Mouse (Mus musculus): Measurements from ENCODE around the gene Polr3g. TPM values are rescaled to one million over a fixed set of nuclear protein-coding genes. Genes with fewer than 3 reads are reported as not detected.
"Not testable (repeated sequence)": the region's sequence is repeated elsewhere in the genome, so short reads cannot be mapped to it uniquely, and the experiment has no call there.

Gene Polr3g
- polyA plus RNA-seq, 1 experiment from 2014 or later: 10.4 TPM

DNA sequence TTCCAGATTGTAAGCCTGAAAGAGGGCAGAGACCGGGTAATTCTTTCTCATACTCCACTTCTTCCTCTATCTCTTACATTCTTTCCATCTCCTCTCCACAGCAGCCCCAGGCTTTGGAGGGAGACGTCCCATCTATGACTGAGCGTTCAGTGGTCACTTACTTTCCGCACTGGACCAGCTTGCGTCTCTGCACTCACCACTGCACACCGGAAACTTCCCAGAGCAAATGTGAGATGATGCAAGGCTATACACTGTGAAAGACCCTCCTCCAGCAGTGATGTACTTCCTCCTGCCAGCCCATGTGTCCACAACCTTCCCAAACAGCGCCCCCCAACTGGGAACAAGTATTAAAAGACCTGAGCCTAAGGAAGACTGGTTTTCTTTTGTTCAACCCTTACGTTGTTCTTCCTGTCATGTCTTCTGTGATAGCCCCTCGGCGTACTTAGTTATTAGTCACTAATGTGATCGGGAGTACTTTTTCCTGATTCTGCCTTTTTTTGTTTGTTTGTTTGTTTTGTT lies 66.7 kb downstream of the Polr3g start:
- H3K4me2 ChIP-seq: no peak overlapping the region
- 90% methylated on average over 11 of the region's 11 CpGs for WGBS
- H3K27me3 ChIP-seq: no peaks in the 10 kb centered on the region
- H3K4me1 ChIP-seq: peaks cover 23% of the 10 kb centered on the region
- H3K4me3 ChIP-seq (replicated peaks): no peak overlapping the region
- H3K36me3 ChIP-seq (replicated peaks): no peaks in the 10 kb centered on the region
- no peak for ATAC-seq (ENCODE audit: low FRiP score)
- H3K9ac ChIP-seq: no peak overlapping the region
- H3K9me3 ChIP-seq: no peaks in the 10 kb centered on the region
- no peak overlapping the region for H3K27ac ChIP-seq

DNA sequence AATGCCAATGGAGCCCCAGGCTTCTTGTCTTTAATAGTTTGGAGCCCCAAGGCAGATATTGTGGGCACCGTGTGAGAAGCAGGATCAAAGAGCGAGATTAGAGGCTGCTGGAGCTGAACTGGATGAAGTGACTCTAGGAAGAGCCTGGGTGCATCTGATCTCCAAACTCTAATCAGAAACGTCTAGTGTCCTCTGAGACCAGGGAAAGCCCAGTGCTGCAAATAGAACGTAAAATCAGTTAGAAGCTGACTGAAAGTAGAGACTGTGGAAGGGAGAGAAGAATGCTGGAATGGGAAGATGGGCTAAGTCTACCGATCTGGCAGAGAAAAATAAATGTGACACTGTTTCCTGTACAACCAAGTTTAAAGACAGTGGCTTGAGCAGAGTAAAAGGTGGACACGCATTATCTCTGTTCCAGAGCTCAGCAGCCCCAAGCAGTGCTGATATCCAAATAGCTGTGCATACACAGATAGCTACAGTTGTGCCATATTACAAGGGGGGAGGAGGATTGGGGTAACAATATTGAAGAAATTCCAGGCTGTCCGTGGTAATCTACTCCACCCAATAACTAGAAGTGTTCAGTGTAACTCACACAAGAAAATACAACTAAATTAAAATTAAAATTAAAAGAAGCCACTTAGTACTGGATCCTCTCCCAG lies 68.2 kb downstream of the Polr3g start:
- H3K27ac ChIP-seq: peak overlapping the region; percentile 37
- 61% methylated on average over 7 of the region's 7 CpGs for WGBS
- no peaks in the 10 kb centered on the region for H3K27me3 ChIP-seq
- no peak overlapping the region for H3K9ac ChIP-seq
- no peak for ATAC-seq (ENCODE audit: low FRiP score)
- no peak overlapping the region for H3K4me2 ChIP-seq
- H3K4me1 ChIP-seq: peaks cover 23% of the 10 kb centered on the region
- no peaks in the 10 kb centered on the region for H3K9me3 ChIP-seq
- H3K4me3 ChIP-seq (replicated peaks): no peak overlapping the region
- H3K36me3 ChIP-seq (replicated peaks): no peaks in the 10 kb centered on the region

DNA sequence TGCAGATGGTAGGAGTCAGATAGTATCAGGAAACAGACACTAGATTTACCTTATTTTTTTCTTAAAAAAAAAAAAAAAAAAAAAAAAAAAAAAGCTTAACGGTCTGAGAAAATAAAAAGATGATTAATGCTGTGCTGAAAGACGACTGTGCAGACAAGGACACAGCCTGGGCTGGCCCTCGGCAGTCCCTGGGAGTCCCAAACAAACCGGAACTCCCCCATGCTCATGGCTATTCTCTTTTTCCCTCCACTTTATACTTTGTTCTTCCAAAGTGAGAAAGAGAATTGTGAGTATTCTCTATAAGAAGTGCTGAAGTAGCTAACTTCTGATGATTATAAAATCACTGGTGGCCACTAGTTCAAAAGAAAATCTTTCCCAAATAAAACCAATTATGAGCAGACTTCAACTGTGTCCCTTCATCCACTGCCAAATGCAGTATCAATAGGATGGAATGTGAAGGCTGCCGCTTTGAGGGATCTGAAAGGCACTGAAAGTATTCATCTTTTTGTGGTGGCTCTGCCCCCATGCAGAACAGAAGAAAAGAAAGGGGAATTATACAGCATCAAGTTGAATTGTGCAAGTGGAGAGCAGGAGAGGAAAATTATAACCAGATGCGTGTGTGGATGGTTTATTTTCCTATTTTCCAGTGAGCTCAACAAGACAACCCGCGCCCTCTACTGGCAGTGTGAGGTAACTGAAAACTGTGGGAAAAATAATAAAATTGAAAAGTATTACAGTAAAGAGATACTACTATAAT lies 69.3 kb downstream of the Polr3g start:
- H3K36me3 ChIP-seq (replicated peaks): no peaks in the 10 kb centered on the region
- H3K9ac ChIP-seq: no peak overlapping the region; the same call in 1 of the 2 replicates
- no peaks in the 10 kb centered on the region for H3K9me3 ChIP-seq
- peaks cover 23% of the 10 kb centered on the region for H3K4me1 ChIP-seq
- no peaks in the 10 kb centered on the region for H3K27me3 ChIP-seq
- WGBS: 5% methylated on average over 8 of the region's 8 CpGs
- H3K4me3 ChIP-seq (replicated peaks): no peak overlapping the region
- H3K4me2 ChIP-seq: peak overlapping the region; percentile 42
- H3K27ac ChIP-seq: peak overlapping the region; percentile 84
- ATAC-seq (ENCODE audit: low FRiP score): peak; percentile 76

DNA sequence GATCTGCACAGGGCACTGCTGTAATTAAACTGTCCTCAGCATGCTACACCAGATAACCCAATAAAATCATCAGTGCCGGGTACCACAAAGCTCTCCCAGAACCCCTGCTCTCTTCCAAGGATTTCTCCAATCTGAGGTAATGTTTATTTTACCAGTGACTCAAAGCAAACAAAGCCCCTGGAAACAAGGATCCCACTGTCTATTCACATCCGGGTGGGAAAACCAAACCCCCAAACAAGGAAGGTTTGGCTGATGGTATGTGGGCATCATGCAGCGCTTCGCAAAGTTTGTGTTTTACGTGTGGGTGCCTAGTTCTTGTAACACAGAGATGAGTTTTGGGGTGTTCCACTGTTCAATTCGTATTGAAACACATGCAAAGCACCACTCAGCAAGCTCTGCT lies 69.9 kb downstream of the Polr3g start:
- ATAC-seq (ENCODE audit: low FRiP score): peak; percentile 19
- H3K9ac ChIP-seq: no peak overlapping the region
- no peaks in the 10 kb centered on the region for H3K36me3 ChIP-seq (replicated peaks)
- 0 out of 2 replicates have a peak overlapping the region, but pooled peaks have one; percentile 1 for H3K4me2 ChIP-seq
- H3K27me3 ChIP-seq: no peaks in the 10 kb centered on the region
- H3K4me3 ChIP-seq (replicated peaks): no peak overlapping the region
- H3K9me3 ChIP-seq: no peaks in the 10 kb centered on the region
- H3K4me1 ChIP-seq: peaks cover 23% of the 10 kb centered on the region
- H3K27ac ChIP-seq: peak overlapping the region; percentile 84
- 33% methylated on average over 6 of the region's 6 CpGs for WGBS

DNA sequence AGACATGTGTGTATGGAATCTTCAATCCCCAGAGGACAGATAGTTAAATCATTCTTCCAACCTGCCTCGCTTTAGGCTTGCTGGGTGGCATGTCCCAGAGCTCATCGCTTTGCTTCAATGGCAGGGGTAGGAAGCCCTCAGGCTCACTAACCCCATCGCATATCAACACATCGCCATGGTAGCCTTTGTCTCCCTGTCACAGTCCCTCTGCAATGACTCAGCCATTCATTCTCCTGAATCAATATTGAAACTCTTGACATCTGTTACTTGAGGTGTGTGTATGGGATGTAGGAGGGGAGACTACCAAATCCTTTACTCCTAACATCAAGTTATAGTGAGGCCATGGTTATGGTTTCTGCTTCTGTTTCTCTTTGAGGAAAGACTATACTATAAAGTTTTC lies 71.2 kb downstream of the Polr3g start:
- ATAC-seq (ENCODE audit: low FRiP score): peak; percentile 70
- peaks cover 23% of the 10 kb centered on the region for H3K4me1 ChIP-seq
- H3K27ac ChIP-seq: no peak overlapping the region
- no peaks in the 10 kb centered on the region for H3K9me3 ChIP-seq
- no peak overlapping the region for H3K4me2 ChIP-seq
- H3K36me3 ChIP-seq (replicated peaks): no peaks in the 10 kb centered on the region
- H3K4me3 ChIP-seq (replicated peaks): no peak overlapping the region
- H3K9ac ChIP-seq: no peak overlapping the region
- no peaks in the 10 kb centered on the region for H3K27me3 ChIP-seq
- 6% methylated on average over 4 of the region's 4 CpGs for WGBS

DNA sequence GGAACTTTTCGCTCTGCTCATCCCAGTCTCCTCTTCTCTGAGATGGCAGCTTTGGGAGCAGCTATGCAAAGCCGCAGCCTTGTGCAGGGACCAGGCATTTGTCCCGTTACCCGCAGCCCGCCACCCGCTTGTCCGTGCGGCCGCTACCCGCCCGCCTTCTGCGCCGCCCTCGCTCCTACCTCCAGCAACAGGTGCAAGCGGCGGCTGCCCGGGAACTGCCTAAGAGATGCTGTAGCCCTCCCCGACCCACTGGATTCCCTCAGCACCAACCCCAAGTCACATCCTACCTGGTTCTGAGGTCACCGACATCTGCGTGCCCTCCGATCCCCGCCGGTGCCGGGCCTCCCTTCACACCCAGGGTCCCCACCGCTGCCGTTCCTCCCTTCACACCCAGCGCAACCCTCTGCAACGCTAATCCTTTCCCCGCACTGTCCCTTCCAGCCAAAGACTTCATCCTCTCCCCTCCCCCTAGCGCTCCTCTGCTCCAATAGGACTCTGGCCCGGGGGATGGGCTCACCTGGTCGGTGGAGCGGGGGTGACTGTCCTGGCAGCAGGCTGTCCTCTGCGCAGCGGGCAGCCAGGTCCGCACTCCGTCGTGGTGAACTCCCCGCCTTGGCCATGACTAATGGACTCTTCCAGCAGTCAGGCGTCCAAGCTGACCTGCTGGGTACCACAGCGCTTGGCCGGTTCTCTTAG lies 77.9 kb downstream of the Polr3g start, which contains the start of gene Adgrv1:
Adgrv1 (minus strand) TSS at position 435 of the 696 bp plus-strand sequence.
- peak; percentile 97 for ATAC-seq (ENCODE audit: low FRiP score)
- H3K9ac ChIP-seq: peak within 1 kb of the TSS; percentile 75
- peak within 1 kb of the TSS; percentile 74 for H3K27ac ChIP-seq
- WGBS: 1% methylated on average over 42 of the region's 42 CpGs
- peak within 1 kb of the TSS; percentile 68 for H3K4me2 ChIP-seq
- no peaks in the 10 kb centered on the region for H3K36me3 ChIP-seq (replicated peaks)
- H3K4me1 ChIP-seq: peaks cover 37% of the 10 kb centered on the region
- H3K4me3 ChIP-seq (replicated peaks): peak within 1 kb of the TSS; percentile 73
- H3K9me3 ChIP-seq: no peaks in the 10 kb centered on the region
- H3K27me3 ChIP-seq: no peaks in the 10 kb centered on the region

DNA sequence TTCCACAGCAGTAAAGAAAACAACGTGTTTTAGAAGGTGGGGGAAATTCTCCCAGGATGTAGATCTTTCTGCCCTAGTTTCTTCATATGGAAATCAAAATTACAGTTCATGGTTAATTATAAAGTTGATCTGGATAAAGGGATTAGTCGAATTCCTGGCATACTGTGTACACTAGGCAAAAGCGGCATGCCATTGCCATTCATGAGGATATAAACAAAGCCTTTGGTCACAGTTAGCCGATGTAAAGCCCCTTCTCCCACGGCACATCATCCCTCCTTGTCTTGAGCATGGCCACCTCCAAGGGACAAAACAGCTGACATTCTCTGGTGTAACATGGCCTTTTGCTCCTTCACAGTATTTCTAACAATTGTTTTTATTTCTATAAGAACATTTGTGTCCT lies 80.2 kb downstream of the Polr3g start:
- Histone ChIP-seq H3K27ac (peak overlapping the region; percentile 85), H3K4me2 (peak overlapping the region; percentile 54), H3K36me3 (replicated peaks) (no peaks in the 10 kb centered on the region), H3K4me3 (replicated peaks) (peak overlapping the region; percentile 31), H3K4me1 (peaks cover 51% of the 10 kb centered on the region), H3K9ac (no peak overlapping the region), H3K27me3 (no peaks in the 10 kb centered on the region), H3K9me3 (no peaks in the 10 kb centered on the region)
- no peak for ATAC-seq (ENCODE audit: low FRiP score)
- WGBS: 3% methylated on average over 5 of the region's 5 CpGs

DNA sequence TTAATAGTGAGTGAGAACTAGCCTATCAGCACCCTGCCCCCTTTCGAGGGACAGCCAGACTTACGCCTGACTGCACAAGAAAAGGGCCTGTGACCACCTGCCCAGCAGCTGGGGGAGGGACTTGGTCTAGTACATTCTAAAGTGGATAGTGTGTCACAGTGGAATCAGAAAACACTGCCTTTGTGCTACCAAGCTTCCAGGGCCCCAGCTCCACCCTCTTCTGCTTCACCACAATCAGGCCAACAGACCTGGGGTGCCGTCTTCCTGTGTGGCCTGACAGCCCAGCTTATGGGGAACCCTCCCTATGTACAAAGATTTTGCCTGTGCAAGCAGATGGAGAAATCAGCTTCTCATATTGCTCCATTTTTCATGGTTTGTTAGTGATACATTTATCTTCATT lies 81.4 kb downstream of the Polr3g start:
- peak overlapping the region; percentile 54 for H3K4me2 ChIP-seq
- ATAC-seq (ENCODE audit: low FRiP score): peak; percentile 66
- no peak overlapping the region for H3K4me3 ChIP-seq (replicated peaks)
- no peak overlapping the region for H3K9ac ChIP-seq
- no peaks in the 10 kb centered on the region for H3K36me3 ChIP-seq (replicated peaks)
- H3K27me3 ChIP-seq: no peaks in the 10 kb centered on the region
- peaks cover 52% of the 10 kb centered on the region for H3K4me1 ChIP-seq
- H3K9me3 ChIP-seq: no peaks in the 10 kb centered on the region
- H3K27ac ChIP-seq: peak overlapping the region; percentile 85
- WGBS: 10% methylated on average over 3 of the region's 3 CpGs

DNA sequence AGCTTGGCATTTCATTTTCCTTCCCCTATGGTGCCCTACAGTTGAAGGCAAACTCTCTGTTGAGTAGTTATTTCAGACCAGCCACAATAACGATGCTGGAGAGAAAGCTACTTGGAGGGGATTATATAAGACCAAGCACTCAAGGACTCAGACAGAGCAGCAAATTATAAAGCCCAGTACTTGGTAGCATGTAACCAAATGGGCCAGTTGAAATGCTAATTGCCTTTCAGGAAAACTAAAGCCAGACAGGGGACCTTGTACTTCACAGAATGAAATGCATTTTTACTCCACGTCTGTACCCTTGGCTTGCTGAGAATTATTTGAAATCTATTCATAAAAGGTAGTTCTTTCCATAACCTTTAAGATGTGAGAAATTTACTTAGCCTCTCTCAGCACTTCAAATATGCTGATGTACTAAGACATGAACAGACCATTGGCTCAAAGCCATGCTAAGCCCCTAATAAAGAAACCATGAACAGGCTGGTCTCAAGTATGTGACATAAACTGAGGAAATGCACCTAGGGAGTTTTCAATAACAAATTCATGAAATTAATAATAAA lies 82.1 kb downstream of the Polr3g start:
- peaks cover 52% of the 10 kb centered on the region for H3K4me1 ChIP-seq

DNA sequence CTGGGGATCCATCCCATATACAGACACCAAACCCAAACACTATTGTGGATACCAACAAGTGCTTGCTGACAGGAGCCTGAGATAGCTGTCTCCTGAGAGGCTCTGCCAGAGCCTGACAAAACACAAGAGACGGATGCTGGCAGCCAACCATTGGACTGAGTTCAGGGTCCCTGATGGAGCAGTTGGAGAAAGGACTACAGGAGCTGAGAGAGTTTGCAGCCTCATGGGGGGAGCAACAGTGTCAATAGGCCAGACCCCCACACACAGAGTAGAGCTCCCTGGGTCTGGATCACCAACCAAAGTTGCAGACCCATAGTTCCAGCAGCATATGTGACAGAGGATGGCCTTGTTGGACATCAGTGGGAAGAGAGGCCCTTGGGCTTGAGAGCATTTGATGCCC lies 83.0 kb downstream of the Polr3g start:
- WGBS: 52% methylated on average over 1 of the region's 1 CpGs
- H3K9ac ChIP-seq; ATAC-seq (ENCODE audit: low FRiP score); H3K27me3 ChIP-seq; H3K9me3 ChIP-seq; H3K36me3 ChIP-seq (replicated peaks); H3K4me3 ChIP-seq (replicated peaks): not testable (repeated sequence)
- H3K4me2 ChIP-seq: peak overlapping the region; percentile 33
- H3K4me1 ChIP-seq: peaks cover 52% of the 10 kb centered on the region
- H3K27ac ChIP-seq: peak overlapping the region; percentile 75

More for the DNA sequence above, 82.1 kb downstream of the Polr3g start:
- no peak overlapping the region for H3K9ac ChIP-seq
- H3K4me2 ChIP-seq: 0 out of 2 replicates have a peak overlapping the region, but pooled peaks have one; percentile 21
- H3K9me3 ChIP-seq: no peaks in the 10 kb centered on the region
- no peaks in the 10 kb centered on the region for H3K36me3 ChIP-seq (replicated peaks)
- H3K4me3 ChIP-seq (replicated peaks): no peak overlapping the region
- WGBS: 7% methylated on average over 2 of the region's 2 CpGs
- ATAC-seq (ENCODE audit: low FRiP score): peak; percentile 31
- no peaks in the 10 kb centered on the region for H3K27me3 ChIP-seq
- peak overlapping the region; percentile 73 for H3K27ac ChIP-seq

Data from forebrain, embryonic 12.5 days (tissue).